Mouse (Mus musculus) midbrain, postnatal 0 days (tissue): ENCODE measurements around the gene Gm21985. TPM values are rescaled to one million over a fixed set of nuclear protein-coding genes. Genes with fewer than 3 reads are reported as not detected.
A peak's percentile ranks its signal among the peaks of the same experiment; 100 is the strongest.

Source experiments
- ATAC-seq: fragments of 200-750 bp; cut with Nextera tagmentation; 2 replicates; pipeline ENCODE4 v1.8.0; 2017; ENCODE audit warnings: moderate number of reproducible peaks, mild to moderate bottlenecking, moderate TSS enrichment, moderate library complexity; ENCODE audit not compliant: low FRiP score
- DNase-seq: peaks from one replicate; pipeline ENCODE4 v3.0.0-alpha.2; 2015; ENCODE audit warnings: low spot score
- H3K27ac ChIP-seq: fragments of 300-500 bp; sonication (generic); 2 replicates; pipeline ENCODE4 v1.5.1; 2014; ENCODE audit warnings: low read depth, mild to moderate bottlenecking, low read length, mixed read lengths
- H3K27me3 ChIP-seq: fragments of 300-500 bp; sonication (generic); 2 replicates; pipeline ENCODE4 v1.6.1; 2014; ENCODE audit warnings: low read length, control low read depth, mixed read lengths; ENCODE audit not compliant: insufficient read depth
- H3K36me3 ChIP-seq: fragments of 300-500 bp; sonication (generic); 2 replicates; pipeline ENCODE4 v1.6.1; 2014; ENCODE audit warnings: low read length, control low read depth, mixed read lengths; ENCODE audit not compliant: insufficient read depth
- H3K4me1 ChIP-seq: fragments of 300-500 bp; sonication (generic); 2 replicates; pipeline ENCODE4 v1.6.1; 2014; ENCODE audit warnings: mild to moderate bottlenecking, control low read depth, antibody characterized with exemption, low read length, mixed read lengths; ENCODE audit not compliant: insufficient read depth
- H3K4me2 ChIP-seq: fragments of 300-500 bp; sonication (generic); 2 replicates; pipeline ENCODE4 v1.6.1; 2014; ENCODE audit warnings: low read depth, mild to moderate bottlenecking, low read length, mixed read lengths; ENCODE audit not compliant: poor library complexity, severe bottlenecking
- H3K4me3 ChIP-seq: fragments of 300-500 bp; sonication (generic); 2 replicates; pipeline ENCODE4 v1.5.1; 2014; ENCODE audit warnings: low read depth, mild to moderate bottlenecking, low read length, moderate library complexity
- H3K9ac ChIP-seq: fragments of 300-500 bp; sonication (generic); replicated peaks from 2 replicates; pipeline ENCODE4 v1.6.1; 2014; ENCODE audit warnings: mild to moderate bottlenecking, low read length, moderate library complexity, mixed read lengths; ENCODE audit not compliant: poor library complexity, severe bottlenecking
- H3K9me3 ChIP-seq: fragments of 300-500 bp; sonication (generic); 2 replicates; pipeline ENCODE4 v1.6.1; 2016; ENCODE audit warnings: low read length, control low read depth
- CTCF ChIP-seq: IDR thresholded peaks from 2 replicates; pipeline ENCODE4 v1.5.1; 2016; ENCODE audit warnings: antibody characterized with exemption, mild to moderate bottlenecking
- WGBS: fragments of 180-500 bp; shearing (Covaris S2); extraction: QIAGEN DNeasy Blood & Tissue Kit; methylation state at CpG from one replicate; pipeline ENCODE4 v1.1.7; 2014; 5-methylcytosine and 5-hydroxymethylcytosine counted together
- polyA plus RNA-seq: library from polyadenylated mRNA; unstranded; fragments of >200 nt; fragmentation: Nextera tagmentation; extraction: Ambion mirVana; gene quantifications from 2 replicates; pipeline ENCODE4 v1.2.1, GENCODE M21; 2015
- total RNA-seq: library from RNA; depleted of rRNA; stranded (reverse); fragments of >200 nt; gene quantifications from 2 replicates; pipeline ENCODE4 v1.2.3, GENCODE M21; 2014

Gm21985 gene
- total and polyA plus RNA-seq, 2 experiments from 2014 or later: 2.3 TPM; not detected in 1

- no peak for DNase-seq
- ATAC-seq: no peak
- Histone ChIP-seq H3K4me3 (no peak overlapping the region), H3K9me3 (no peaks in the 10 kb centered on the region), H3K9ac (no peak overlapping the region), H3K36me3 (peaks cover 49% of the 10 kb centered on the region), H3K4me1 (no peaks in the 10 kb centered on the region), H3K27ac (no peak overlapping the region), H3K27me3 (no peaks in the 10 kb centered on the region), H3K4me2 (no peak overlapping the region)
- no peak for TF ChIP-seq CTCF
- WGBS: 97% methylated on average over 3 of the region's 3 CpGs
These were observed 82.1 kb downstream of the Gm21985 start for GRCm38 (mm10) chr2:112348246-112348645.

DNA sequence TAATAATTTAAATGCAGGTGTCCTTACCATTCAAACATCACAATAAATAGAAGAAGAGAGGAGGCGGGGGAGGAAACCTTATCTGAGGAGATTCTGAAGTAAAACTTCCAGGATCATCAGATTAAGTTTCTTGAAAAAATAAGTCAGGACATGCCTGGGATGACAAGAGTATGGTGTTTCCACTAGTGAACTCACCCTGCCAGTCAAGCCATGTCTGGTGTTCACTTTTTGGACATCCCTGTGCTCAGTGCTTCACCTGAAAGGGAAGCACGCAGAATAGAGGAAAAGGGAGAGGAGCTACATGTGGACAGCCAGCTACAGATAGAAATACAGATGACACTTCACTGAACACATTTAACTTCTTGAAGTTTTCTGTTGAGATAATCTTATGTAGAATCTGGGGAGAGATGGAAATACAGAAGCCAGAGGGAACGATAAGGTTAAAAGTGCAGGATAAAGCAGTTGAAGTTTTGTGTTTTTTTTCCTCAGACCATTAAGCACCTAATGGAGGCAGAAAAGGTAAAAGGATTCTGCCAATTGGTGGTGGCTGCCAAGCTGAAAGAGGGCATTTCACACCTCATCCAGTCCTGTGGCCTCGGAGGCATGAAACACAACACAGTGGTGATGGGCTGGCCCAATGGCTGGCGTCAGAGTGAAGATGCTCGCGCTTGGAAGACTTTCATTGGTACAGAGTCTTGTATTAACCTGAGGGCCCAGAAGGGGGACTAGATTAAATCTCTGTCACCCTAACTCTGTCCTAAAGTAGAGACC, 87.8 kb downstream of the Gm21985 start:
- Histone ChIP-seq H3K36me3 (peaks cover 58% of the 10 kb centered on the region), H3K27me3 (no peaks in the 10 kb centered on the region), H3K9me3 (no peaks in the 10 kb centered on the region), H3K9ac (no peak overlapping the region), H3K4me1 (no peaks in the 10 kb centered on the region), H3K27ac (no peak overlapping the region), H3K4me3 (no peak overlapping the region), H3K4me2 (no peak overlapping the region)
- TF ChIP-seq CTCF: no peak
- DNase-seq (no peak), ATAC-seq (no peak)
- WGBS: 92% methylated on average over 7 of the region's 7 CpGs

DNA sequence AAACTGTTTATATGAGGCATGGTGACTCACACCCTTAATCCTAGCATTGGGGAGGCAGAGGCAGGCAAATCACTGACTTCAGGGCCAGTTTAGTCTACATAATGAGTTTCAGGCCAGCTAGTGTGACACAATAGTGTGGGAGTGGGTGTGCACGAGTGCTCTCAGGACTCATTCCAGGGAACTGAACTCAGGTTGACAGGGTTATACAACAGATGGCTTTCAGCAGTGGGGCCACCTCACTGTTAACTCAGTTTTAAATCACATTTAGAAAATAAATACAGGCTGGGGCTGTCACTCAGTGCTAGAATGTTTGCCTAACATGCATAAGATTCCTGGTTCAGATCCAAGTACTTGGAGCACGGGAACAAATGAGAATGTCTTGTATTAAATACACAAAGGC, 93.5 kb downstream of the Gm21985 start:
- WGBS: 77% methylated on average over 2 of the region's 2 CpGs
- H3K27me3 ChIP-seq: no peaks in the 10 kb centered on the region
- H3K9me3 ChIP-seq: no peaks in the 10 kb centered on the region
- peaks cover 71% of the 10 kb centered on the region for H3K36me3 ChIP-seq
- no peak overlapping the region for H3K9ac ChIP-seq
- H3K4me3 ChIP-seq: no peak overlapping the region
- DNase-seq: no peak
- no peak overlapping the region for H3K27ac ChIP-seq
- H3K4me1 ChIP-seq: no peaks in the 10 kb centered on the region
- no peak overlapping the region for H3K4me2 ChIP-seq
- no peak for TF ChIP-seq CTCF
- no peak for ATAC-seq

- H3K27me3 ChIP-seq: no peaks in the 10 kb centered on the region
- H3K4me3 ChIP-seq: no peak overlapping the region
- TF ChIP-seq CTCF: no peak
- no peak overlapping the region for H3K4me2 ChIP-seq
- no peaks in the 10 kb centered on the region for H3K9me3 ChIP-seq
- no peak for DNase-seq
- WGBS: 92% methylated on average over 12 of the region's 12 CpGs
- peaks cover 67% of the 10 kb centered on the region for H3K36me3 ChIP-seq
- no peaks in the 10 kb centered on the region for H3K4me1 ChIP-seq
- no peak overlapping the region for H3K27ac ChIP-seq
- ATAC-seq: no peak
- H3K9ac ChIP-seq: no peak overlapping the region
These were observed 94.1 kb downstream of the Gm21985 start for GRCm38 (mm10) chr2:112360012-112360780.

DNA sequence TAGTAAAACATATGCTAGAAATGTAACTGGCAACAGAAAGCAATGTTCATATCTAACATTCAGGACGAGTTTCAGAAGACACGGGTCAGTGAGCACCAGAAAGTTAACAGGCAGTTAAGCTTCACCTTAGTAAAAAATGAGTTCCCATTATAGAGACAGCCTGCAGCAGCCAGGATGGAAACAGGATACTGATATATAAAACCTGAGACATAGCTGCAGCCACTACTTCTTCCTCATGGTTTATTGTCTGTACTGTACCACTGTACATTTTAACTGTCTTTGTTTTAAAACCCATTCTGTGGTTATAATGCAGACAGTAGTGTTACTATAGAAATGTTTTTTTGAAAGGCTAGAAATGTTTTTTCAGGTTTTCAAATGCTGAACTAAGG, 94.7 kb downstream of the Gm21985 start:
- Histone ChIP-seq H3K4me3 (no peak overlapping the region), H3K27ac (no peak overlapping the region), H3K27me3 (no peaks in the 10 kb centered on the region), H3K36me3 (peaks cover 66% of the 10 kb centered on the region), H3K4me2 (no peak overlapping the region), H3K9me3 (no peaks in the 10 kb centered on the region), H3K9ac (no peak overlapping the region), H3K4me1 (no peaks in the 10 kb centered on the region)
- WGBS: 84% methylated on average over 2 of the region's 2 CpGs
- ATAC-seq: no peak
- no peak for TF ChIP-seq CTCF
- no peak for DNase-seq

- Histone ChIP-seq H3K4me2 (peak overlapping the region; percentile 91), H3K9me3 (no peaks in the 10 kb centered on the region), H3K4me3 (peak overlapping the region; percentile 86), H3K36me3 (peaks cover 18% of the 10 kb centered on the region), H3K9ac (peak overlapping the region; percentile 82), H3K27ac (peak overlapping the region; percentile 68), H3K27me3 (no peaks in the 10 kb centered on the region), H3K4me1 (no peaks in the 10 kb centered on the region)
- DNase-seq (no peak), ATAC-seq (peak; percentile 31; the same call in 1 of the 2 replicates)
- TF ChIP-seq CTCF: no peak
- 19% methylated on average over 15 of the region's 15 CpGs for WGBS
These were observed 101.1 kb downstream of the Gm21985 start for GRCm38 (mm10) chr2:112367222-112367621.
